Mouse (Mus musculus) midbrain, embryonic 12.5 days (tissue): ENCODE results near the gene Slc20a1. TPM values are rescaled to one million over a fixed set of nuclear protein-coding genes. Genes with fewer than 3 reads are reported as not detected.
A peak's percentile ranks its signal among the peaks of the same experiment; 100 is the strongest.

ENCODE experiments used
- ATAC-seq: fragments of 200-750 bp; cut with Nextera tagmentation; 2 replicates; pipeline ENCODE4 v1.8.0; 2017; ENCODE audit warnings: low read depth, moderate TSS enrichment, moderate library complexity; ENCODE audit not compliant: low FRiP score
- H3K27ac ChIP-seq: fragments of 300-500 bp; sonication (generic); replicated peaks from 2 replicates; pipeline ENCODE4 v1.5.1; 2016; ENCODE audit warnings: mild to moderate bottlenecking
- H3K27me3 ChIP-seq: fragments of 300-500 bp; sonication (generic); 2 replicates; pipeline ENCODE4 v1.6.1; 2016; ENCODE audit warnings: mild to moderate bottlenecking
- H3K36me3 ChIP-seq: fragments of 300-500 bp; sonication (generic); 2 replicates; pipeline ENCODE4 v1.6.1; 2016
- H3K4me1 ChIP-seq: fragments of 300-500 bp; sonication (generic); 2 replicates; pipeline ENCODE4 v1.6.1; 2016
- H3K4me2 ChIP-seq: fragments of 300-500 bp; sonication (generic); replicated peaks from 2 replicates; pipeline ENCODE4 v1.6.1; 2016; ENCODE audit warnings: mild to moderate bottlenecking, moderate library complexity
- H3K4me3 ChIP-seq: fragments of 300-500 bp; sonication (generic); 2 replicates; pipeline ENCODE4 v1.5.1; 2016; ENCODE audit warnings: mild to moderate bottlenecking
- H3K9ac ChIP-seq: fragments of 300-500 bp; sonication (generic); replicated peaks from 2 replicates; pipeline ENCODE4 v1.6.1; 2016; ENCODE audit warnings: mild to moderate bottlenecking, moderate library complexity
- H3K9me3 ChIP-seq: fragments of 300-500 bp; sonication (generic); 2 replicates; pipeline ENCODE4 v1.6.1; 2016; ENCODE audit warnings: mild to moderate bottlenecking
- WGBS: fragments of 180-500 bp; shearing (Covaris S2); methylation state at CpG from one replicate; pipeline ENCODE4 v1.1.7; 2016; 5-methylcytosine and 5-hydroxymethylcytosine counted together
- polyA plus RNA-seq: library from polyadenylated mRNA; unstranded; fragments of >200 nt; fragmentation: Nextera tagmentation; extraction: Ambion mirVana; gene quantifications from 2 replicates; pipeline ENCODE4 v1.2.1, GENCODE M21; 2016

The Slc20a1 gene
- polyA plus RNA-seq, 1 experiment from 2014 or later = 60.1 TPM

GRCm38 (mm10) chr2:129197197-129197596 lies 1.4 kb upstream of the Slc20a1 start:
- no peak for ATAC-seq
- Histone ChIP-seq H3K27ac (no peak overlapping the region), H3K4me3 (no peak overlapping the region), H3K4me2 (peak overlapping the region; percentile 86; the same call in 1 of the 2 replicates), H3K9ac (no peak overlapping the region), H3K27me3 (no peaks in the 10 kb centered on the region), H3K9me3 (no peaks in the 10 kb centered on the region), H3K36me3 (peaks cover 9% of the 10 kb centered on the region), H3K4me1 (peaks cover 18% of the 10 kb centered on the region)
- WGBS = 69% methylated on average over 5 of the region's 5 CpGs

GRCm38 (mm10) chr2:129197843-129198435 lies 625 bp upstream of the Slc20a1 start:
- peaks cover 18% of the 10 kb centered on the region for H3K4me1 ChIP-seq

GRCm38 (mm10) chr2:129199328-129200085 lies 943 bp downstream of the Slc20a1 start:
- H3K36me3 ChIP-seq = peaks cover 32% of the 10 kb centered on the region
- peak overlapping the region; percentile 86 for H3K27ac ChIP-seq
- 0 out of 2 replicates have a peak, but pooled peaks have one; percentile 8 for ATAC-seq
- no peaks in the 10 kb centered on the region for H3K9me3 ChIP-seq
- H3K4me2 ChIP-seq = peak overlapping the region; percentile 69
- peaks cover 18% of the 10 kb centered on the region for H3K4me1 ChIP-seq
- H3K4me3 ChIP-seq = peak overlapping the region; percentile 87
- no peaks in the 10 kb centered on the region for H3K27me3 ChIP-seq
- H3K9ac ChIP-seq = peak overlapping the region; percentile 93
- 20% methylated on average over 30 of the region's 31 CpGs for WGBS

More at GRCm38 (mm10) chr2:129197843-129198435, 625 bp upstream of the Slc20a1 start:
- no peak; the same call in 1 of the 2 replicates for ATAC-seq
- Histone ChIP-seq H3K9me3 (no peaks in the 10 kb centered on the region), H3K9ac (peak overlapping the region; percentile 66), H3K4me3 (peak overlapping the region; percentile 87), H3K4me2 (peak overlapping the region; percentile 86), H3K36me3 (peaks cover 16% of the 10 kb centered on the region), H3K27me3 (no peaks in the 10 kb centered on the region), H3K27ac (no peak overlapping the region)
- WGBS = 2% methylated on average over 32 of the region's 32 CpGs

- Histone ChIP-seq H3K27ac (no peak overlapping the region), H3K36me3 (peaks cover 85% of the 10 kb centered on the region), H3K4me1 (peaks cover 13% of the 10 kb centered on the region), H3K4me2 (no peak overlapping the region), H3K4me3 (no peak overlapping the region), H3K9me3 (no peaks in the 10 kb centered on the region), H3K27me3 (no peaks in the 10 kb centered on the region), H3K9ac (no peak overlapping the region)
- no peak for ATAC-seq
- 74% methylated on average over 6 of the region's 6 CpGs for WGBS
Observed at GRCm38 (mm10) chr2:129205000-129205399, 6.4 kb downstream of the Slc20a1 start.

- Histone ChIP-seq H3K4me3 (no peak overlapping the region), H3K27me3 (no peaks in the 10 kb centered on the region), H3K9me3 (no peaks in the 10 kb centered on the region), H3K4me1 (peaks cover under 1% of the 10 kb centered on the region; the same call in 1 of the 2 replicates), H3K4me2 (no peak overlapping the region), H3K9ac (no peak overlapping the region), H3K27ac (no peak overlapping the region), H3K36me3 (peaks cover 97% of the 10 kb centered on the region)
- 91% methylated on average over 8 of the region's 8 CpGs for WGBS
- ATAC-seq = no peak
Observed at GRCm38 (mm10) chr2:129206824-129207223, 8.3 kb downstream of the Slc20a1 start.

- Histone ChIP-seq H3K4me2 (no peak overlapping the region), H3K4me3 (no peak overlapping the region), H3K36me3 (peaks cover 90% of the 10 kb centered on the region), H3K4me1 (no peaks in the 10 kb centered on the region), H3K9ac (no peak overlapping the region), H3K27me3 (no peaks in the 10 kb centered on the region), H3K27ac (no peak overlapping the region), H3K9me3 (no peaks in the 10 kb centered on the region)
- 91% methylated on average over 8 of the region's 8 CpGs for WGBS
- ATAC-seq = no peak
Observed at GRCm38 (mm10) chr2:129208181-129208746, 9.7 kb downstream of the Slc20a1 start.

GRCm38 (mm10) chr2:129210089-129210749 lies 11.7 kb downstream of the Slc20a1 start:
- peaks cover 75% of the 10 kb centered on the region for H3K36me3 ChIP-seq
- WGBS = 96% methylated on average over 8 of the region's 8 CpGs

GRCm38 (mm10) chr2:129211255-129211654 lies 12.7 kb downstream of the Slc20a1 start:
- no peak overlapping the region for H3K4me2 ChIP-seq
- H3K27ac ChIP-seq = no peak overlapping the region
- H3K9ac ChIP-seq = no peak overlapping the region
- no peaks in the 10 kb centered on the region for H3K4me1 ChIP-seq
- H3K36me3 ChIP-seq = peaks cover 65% of the 10 kb centered on the region
- WGBS = 87% methylated on average over 4 of the region's 4 CpGs
- H3K27me3 ChIP-seq = no peaks in the 10 kb centered on the region
- ATAC-seq = no peak
- no peak overlapping the region for H3K4me3 ChIP-seq
- no peaks in the 10 kb centered on the region for H3K9me3 ChIP-seq

More at GRCm38 (mm10) chr2:129210089-129210749, 11.7 kb downstream of the Slc20a1 start:
- no peak overlapping the region for H3K4me2 ChIP-seq
- no peaks in the 10 kb centered on the region for H3K27me3 ChIP-seq
- H3K27ac ChIP-seq = no peak overlapping the region
- no peak for ATAC-seq
- no peak overlapping the region for H3K9ac ChIP-seq
- no peaks in the 10 kb centered on the region for H3K4me1 ChIP-seq
- H3K9me3 ChIP-seq = no peaks in the 10 kb centered on the region
- no peak overlapping the region for H3K4me3 ChIP-seq

- H3K27ac ChIP-seq = no peak overlapping the region
- H3K27me3 ChIP-seq = no peaks in the 10 kb centered on the region
- H3K4me1 ChIP-seq = no peaks in the 10 kb centered on the region
- WGBS = 82% methylated on average over 2 of the region's 2 CpGs
- ATAC-seq = no peak
- H3K4me3 ChIP-seq = no peak overlapping the region
- H3K4me2 ChIP-seq = no peak overlapping the region
- H3K9me3 ChIP-seq = no peaks in the 10 kb centered on the region
- no peak overlapping the region for H3K9ac ChIP-seq
- H3K36me3 ChIP-seq = peaks cover 58% of the 10 kb centered on the region
Observed at GRCm38 (mm10) chr2:129211957-129212356, 13.4 kb downstream of the Slc20a1 start.

- Histone ChIP-seq H3K4me2 (no peak overlapping the region), H3K4me1 (no peaks in the 10 kb centered on the region), H3K36me3 (peaks cover 52% of the 10 kb centered on the region), H3K27me3 (no peaks in the 10 kb centered on the region), H3K27ac (no peak overlapping the region), H3K4me3 (no peak overlapping the region), H3K9ac (no peak overlapping the region), H3K9me3 (no peaks in the 10 kb centered on the region)
- ATAC-seq = no peak
- 97% methylated on average over 7 of the region's 7 CpGs for WGBS
Observed at GRCm38 (mm10) chr2:129212566-129212965, 14.0 kb downstream of the Slc20a1 start.

- ATAC-seq = no peak
Observed at GRCm38 (mm10) chr2:129214774-129215173, 16.2 kb downstream of the Slc20a1 start.

More at GRCm38 (mm10) chr2:129214774-129215173, 16.2 kb downstream of the Slc20a1 start:
- WGBS = 97% methylated on average over 4 of the region's 5 CpGs
- Histone ChIP-seq H3K36me3 (peaks cover 30% of the 10 kb centered on the region), H3K4me2 (no peak overlapping the region), H3K9me3 (no peaks in the 10 kb centered on the region), H3K27me3 (no peaks in the 10 kb centered on the region), H3K27ac (no peak overlapping the region), H3K4me3 (no peak overlapping the region), H3K4me1 (no peaks in the 10 kb centered on the region), H3K9ac (no peak overlapping the region)
